Mouse (Mus musculus): ENCODE data around the gene H2-M1. TPM values are rescaled to one million over a fixed set of nuclear protein-coding genes. Genes with fewer than 3 reads are reported as not detected.

Gene H2-M1
- total RNA-seq (2021) = not detected

DNA sequence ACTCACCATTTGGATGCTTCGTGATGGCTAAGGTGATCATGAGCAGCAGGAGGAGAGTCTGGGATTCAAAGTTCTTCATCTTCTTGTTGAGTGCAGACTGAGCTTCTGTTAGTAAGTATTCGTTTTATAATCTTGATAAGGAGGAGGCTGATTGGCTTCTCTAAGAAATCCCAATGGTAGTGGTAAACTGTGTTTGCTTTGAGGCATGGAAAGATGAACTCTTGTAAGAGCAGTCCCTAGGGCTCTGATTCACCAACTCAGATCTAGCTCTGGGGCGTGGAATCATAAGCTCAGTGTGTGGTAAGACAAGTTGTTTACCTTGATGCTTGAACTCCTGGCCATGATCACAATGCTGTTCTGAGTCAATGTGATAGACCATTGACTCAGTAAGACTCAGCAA is at the start of gene H2-M1:
Gene H2-M1 (minus strand): TSS at position 101 of the 400 bp plus-strand sequence.
- intact Hi-C loops (cut with DNase I) = no loop called here
- DNase-seq = no peak

DNA sequence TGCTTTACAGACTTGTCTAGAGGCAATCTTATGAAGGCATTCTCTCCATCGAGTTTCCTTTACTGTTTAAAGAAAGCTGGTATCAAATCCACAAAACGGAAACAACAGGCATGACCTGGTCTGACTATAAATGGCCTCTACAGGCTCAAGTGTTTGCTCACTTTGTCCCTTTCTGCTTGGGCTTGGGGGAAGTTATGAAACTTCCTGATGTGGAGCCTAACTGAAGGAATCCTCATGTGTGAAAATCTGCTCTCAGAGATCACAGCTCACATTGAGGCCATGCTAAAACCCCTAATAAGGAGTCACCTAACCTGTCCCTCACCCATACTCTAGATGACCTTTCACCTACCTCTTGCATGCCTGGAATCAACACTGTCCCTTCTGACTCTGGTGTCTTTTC is 25.7 kb upstream of the H2-M1 start:
- no peak for DNase-seq
- intact Hi-C loops (cut with DNase I) = no loop called here

DNA sequence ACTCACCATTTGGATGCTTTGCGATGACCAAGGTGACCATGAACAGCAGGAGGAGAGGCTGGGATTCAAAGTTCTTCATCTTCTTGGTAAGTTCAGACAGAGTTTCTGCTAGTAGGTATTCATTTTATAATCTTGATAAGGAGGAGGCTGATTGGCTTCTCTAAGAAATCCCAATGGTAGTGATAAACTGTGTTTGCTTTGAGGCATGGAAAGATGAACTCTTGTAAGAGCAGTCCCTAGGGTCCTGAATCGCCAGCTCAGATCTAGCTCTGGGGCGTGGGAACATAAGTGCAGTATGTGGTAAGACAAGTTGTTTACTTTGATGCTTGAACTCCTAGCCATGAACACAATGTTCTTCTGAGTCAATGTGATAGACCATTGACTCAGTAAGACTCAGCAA is 29.5 kb downstream of the H2-M1 start, which contains the start of gene H2-M9:
Gene H2-M9 (minus strand): TSS at position 101 of the 400 bp plus-strand sequence.
- intact Hi-C loops (cut with DNase I) = no loop called here
- DNase-seq = no peak

Other genes with a start within 250 kb of the H2-M1 start
- not detected for gene H2-M10.4, start 209.9 kb downstream of the H2-M1 start, total RNA-seq (2021)
- not detected for gene H2-M11, start 125.1 kb downstream of the H2-M1 start, total RNA-seq (2021)
- gene H2-M9, start 29.6 kb downstream of the H2-M1 start, total RNA-seq (2021) = not detected
- not detected for gene H2-M10.5, start 100.7 kb upstream of the H2-M1 start, total RNA-seq (2021)
- not detected for gene H2-M10.6, start 140.0 kb upstream of the H2-M1 start, total RNA-seq (2021)
- 10 to 100 TPM; 33.4 to 36.8 TPM for gene Trim26, start 164.9 kb upstream of the H2-M1 start, total RNA-seq (2021)
- not detected for gene Trim15, start 195.0 kb upstream of the H2-M1 start, total RNA-seq (2021)
- not detected for gene Trim10, start 197.4 kb upstream of the H2-M1 start, total RNA-seq (2021)
- gene Trim40, start 217.9 kb upstream of the H2-M1 start, total RNA-seq (2021) = not detected
- not detected for gene Trim31, start 225.9 kb upstream of the H2-M1 start, total RNA-seq (2021)

Measured in left cerebral cortex, postnatal 4 days (tissue).